8 mouse cellular contexts compared by ENCODE assay signal in the genomic region with DNA sequence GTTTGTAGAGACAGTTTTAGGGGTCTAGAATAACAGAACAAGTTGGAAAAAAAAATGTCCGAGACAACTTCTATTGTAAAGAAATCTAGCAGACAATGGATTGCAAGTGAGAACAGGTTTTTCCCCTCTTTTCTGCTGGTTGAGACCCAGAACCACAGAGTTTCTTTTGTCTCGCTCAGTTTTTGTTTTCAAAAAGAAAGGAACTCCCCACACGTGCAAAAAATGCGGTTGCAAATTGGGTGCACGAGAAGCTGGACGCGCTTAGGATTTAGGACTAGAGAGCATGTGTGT. TPM values are rescaled to one million over a fixed set of nuclear protein-coding genes. Genes with fewer than 3 reads are reported as not detected.
DNase-seq lines count a peak whose midpoint lies in the region; ATAC-seq and TF ChIP-seq lines count a peak whose summit lies in the region.

No protein-coding gene starts in this region.

- no peak; the same call in 1 of the 2 replicates for ATAC-seq in kidney, embryonic 16.5 days (ENCODE audit: low FRiP score, low TSS enrichment)
- ATAC-seq in hindbrain, embryonic 12.5 days (ENCODE audit: low FRiP score), result peak; percentile 12
- ATAC-seq in midbrain, embryonic 15.5 days (replicated peaks), result peak; percentile 16; the same call in 1 of the 2 replicates
- ATAC-seq in erythroid progenitor cell, adult 5-6 weeks (replicated peaks; ENCODE audit: low FRiP score, poor library complexity, severe bottlenecking), result no peak

- intact Hi-C loops in gastrocnemius, postnatal 36 days (cut with DNase I), result loop anchor here (5.0 kb wide), 1 partner anchor 144 kb away; the partner anchor contains the start of gene Agk

- TF ChIP-seq POLR2A in bone marrow macrophage, adult 2 months (IDR thresholded peaks at IDR 0.05; ENCODE audit: borderline replicate concordance, low read depth, low read length), result no peak

- H3K4me3 ChIP-seq in kidney, embryonic 16.5 days (ENCODE audit: low read length), result peak overlapping the region; percentile 68
- peak overlapping the region; percentile 75 for H3K4me3 ChIP-seq in bone marrow macrophage, adult 2 months (ENCODE audit: insufficient read depth, low read length)
- peak overlapping the region; percentile 80 for H3K4me3 ChIP-seq in hindbrain, embryonic 12.5 days
- H3K4me3 ChIP-seq in midbrain, embryonic 15.5 days, result peak overlapping the region; percentile 65

- WGBS in kidney, embryonic 16.5 days, result 1% methylated on average over 7 of the region's 7 CpGs
- 1% methylated on average over 7 of the region's 7 CpGs for WGBS in hindbrain, embryonic 12.5 days
- WGBS in midbrain, embryonic 15.5 days, result under 1% methylated on average over 7 of the region's 7 CpGs

- no peaks in the 10 kb centered on the region for H3K27me3 ChIP-seq in kidney, embryonic 16.5 days (ENCODE audit: insufficient read depth, low read length)
- H3K27me3 ChIP-seq in hindbrain, embryonic 12.5 days, result no peaks in the 10 kb centered on the region
- H3K27me3 ChIP-seq in midbrain, embryonic 15.5 days (replicated peaks), result no peaks in the 10 kb centered on the region

- no peak for DNase-seq in kidney, adult 11 months
- no peak for DNase-seq in ovary, adult 18-20 months (ENCODE audit: low spot score)
- DNase-seq in gastrocnemius, postnatal 36 days, result no peak

- H3K9me3 ChIP-seq in kidney, embryonic 16.5 days (ENCODE audit: low read length), result peaks cover 4% of the 10 kb centered on the region; the same call in 1 of the 2 replicates
- H3K9me3 ChIP-seq in hindbrain, embryonic 12.5 days (replicated peaks), result no peaks in the 10 kb centered on the region
- no peaks in the 10 kb centered on the region for H3K9me3 ChIP-seq in midbrain, embryonic 15.5 days

- peak overlapping the region; percentile 95 for H3K27ac ChIP-seq in kidney, embryonic 16.5 days (ENCODE audit: low read length)
- H3K27ac ChIP-seq in bone marrow macrophage, adult 2 months (ENCODE audit: insufficient read depth, low read depth, low read length), result peak overlapping the region; percentile 91
- peak overlapping the region; percentile 94 for H3K27ac ChIP-seq in hindbrain, embryonic 12.5 days
- peak overlapping the region; percentile 89 for H3K27ac ChIP-seq in midbrain, embryonic 15.5 days

- no peak for TF ChIP-seq CTCF in bone marrow macrophage, adult 2 months (IDR thresholded peaks at IDR 0.05; ENCODE audit: low read depth, low read length)

- H3K36me3 ChIP-seq in kidney, embryonic 16.5 days (ENCODE audit: insufficient read depth, low read length), result peaks cover 27% of the 10 kb centered on the region
- peaks cover 31% of the 10 kb centered on the region for H3K36me3 ChIP-seq in hindbrain, embryonic 12.5 days
- peaks cover 23% of the 10 kb centered on the region for H3K36me3 ChIP-seq in midbrain, embryonic 15.5 days (replicated peaks)

- H3K4me1 ChIP-seq in kidney, embryonic 16.5 days (ENCODE audit: insufficient read depth, low read length), result peaks cover 8% of the 10 kb centered on the region
- H3K4me1 ChIP-seq in bone marrow macrophage, adult 2 months (ENCODE audit: control insufficient read depth, insufficient read depth, low read length), result peaks cover 17% of the 10 kb centered on the region
- peaks cover 9% of the 10 kb centered on the region for H3K4me1 ChIP-seq in hindbrain, embryonic 12.5 days
- H3K4me1 ChIP-seq in midbrain, embryonic 15.5 days, result peaks cover 16% of the 10 kb centered on the region

- peak overlapping the region; percentile 83 for H3K4me2 ChIP-seq in kidney, embryonic 16.5 days (replicated peaks; ENCODE audit: low read depth, low read length)
- peak overlapping the region; percentile 69 for H3K4me2 ChIP-seq in hindbrain, embryonic 12.5 days (replicated peaks)
- peak overlapping the region; percentile 69 for H3K4me2 ChIP-seq in midbrain, embryonic 15.5 days

- peak overlapping the region; percentile 94 for H3K9ac ChIP-seq in kidney, embryonic 16.5 days (replicated peaks; ENCODE audit: low read length)
- H3K9ac ChIP-seq in hindbrain, embryonic 12.5 days, result peak overlapping the region; percentile 89
- H3K9ac ChIP-seq in midbrain, embryonic 15.5 days, result peak overlapping the region; percentile 71

RNA-seq across cellular contexts. Expression of gene Ssbp1, which starts 0.5 kb away (rescaled TPM):
- polyA plus RNA-seq in kidney, embryonic 16.5 days (2015; fragmentation: Nextera tagmentation; extraction: Ambion mirVana), result 161 and 169 TPM in 2 replicates
- 49.8 and 58.1 TPM in 2 replicates for polyA plus RNA-seq in bone marrow macrophage, adult 2 months (2012; ENCODE audit: insufficient read depth, insufficient read length, missing spikeins)
- 150 and 156 TPM in 2 replicates for polyA plus RNA-seq in hindbrain, embryonic 12.5 days (2016; fragmentation: Nextera tagmentation; extraction: Ambion mirVana)
- 103 and 104 TPM in 2 replicates for polyA plus RNA-seq in midbrain, embryonic 15.5 days (2015; fragmentation: Nextera tagmentation; extraction: Ambion mirVana)
- total RNA-seq in erythroid progenitor cell, adult 5-6 weeks (2015; ENCODE audit: low replicate concordance), result 22.0 and 46.1 TPM in 2 replicates
- 11.0 and 11.8 TPM in 2 replicates for total RNA-seq in erythroid progenitor cell, adult 5-6 weeks (2017; ENCODE audit: low replicate concordance)
- 10 to 100 TPM; 21.6 to 24.2 TPM for total RNA-seq in gastrocnemius, postnatal 36 days (2021)

RNA-seq across cellular contexts. Expression of gene Tas2r137, which starts 19.4 kb away (rescaled TPM):
- not detected in 2 replicates for polyA plus RNA-seq in kidney, embryonic 16.5 days (2015; fragmentation: Nextera tagmentation; extraction: Ambion mirVana)
- not detected in 2 replicates for polyA plus RNA-seq in bone marrow macrophage, adult 2 months (2012; ENCODE audit: insufficient read depth, insufficient read length, missing spikeins)
- polyA plus RNA-seq in hindbrain, embryonic 12.5 days (2016; fragmentation: Nextera tagmentation; extraction: Ambion mirVana), result not detected in 2 replicates
- polyA plus RNA-seq in midbrain, embryonic 15.5 days (2015; fragmentation: Nextera tagmentation; extraction: Ambion mirVana), result not detected in 2 replicates
- not detected in 2 replicates for total RNA-seq in erythroid progenitor cell, adult 5-6 weeks (2015; ENCODE audit: low replicate concordance)
- not detected in 2 replicates for total RNA-seq in erythroid progenitor cell, adult 5-6 weeks (2017; ENCODE audit: low replicate concordance)
- not detected for total RNA-seq in gastrocnemius, postnatal 36 days (2021)

RNA-seq across cellular contexts. Expression of gene Tas2r108, which starts 21.7 kb away (rescaled TPM):
- not detected in 2 replicates for polyA plus RNA-seq in kidney, embryonic 16.5 days (2015; fragmentation: Nextera tagmentation; extraction: Ambion mirVana)
- polyA plus RNA-seq in bone marrow macrophage, adult 2 months (2012; ENCODE audit: insufficient read depth, insufficient read length, missing spikeins), result not detected in 2 replicates
- not detected in 2 replicates for polyA plus RNA-seq in hindbrain, embryonic 12.5 days (2016; fragmentation: Nextera tagmentation; extraction: Ambion mirVana)
- polyA plus RNA-seq in midbrain, embryonic 15.5 days (2015; fragmentation: Nextera tagmentation; extraction: Ambion mirVana), result not detected in 2 replicates
- not detected in 2 replicates for total RNA-seq in erythroid progenitor cell, adult 5-6 weeks (2015; ENCODE audit: low replicate concordance)
- total RNA-seq in erythroid progenitor cell, adult 5-6 weeks (2017; ENCODE audit: low replicate concordance), result not detected in 2 replicates
- not detected for total RNA-seq in gastrocnemius, postnatal 36 days (2021)

RNA-seq across cellular contexts. Expression of gene Wee2, which starts 32.8 kb away (rescaled TPM):
- polyA plus RNA-seq in kidney, embryonic 16.5 days (2015; fragmentation: Nextera tagmentation; extraction: Ambion mirVana), result 0.12 TPM in 1 of 2 replicates, not detected in the other
- polyA plus RNA-seq in bone marrow macrophage, adult 2 months (2012; ENCODE audit: insufficient read depth, insufficient read length, missing spikeins), result not detected in 2 replicates
- polyA plus RNA-seq in hindbrain, embryonic 12.5 days (2016; fragmentation: Nextera tagmentation; extraction: Ambion mirVana), result 0.29 TPM in 1 of 2 replicates, not detected in the other
- 0.20 and 0.21 TPM in 2 replicates for polyA plus RNA-seq in midbrain, embryonic 15.5 days (2015; fragmentation: Nextera tagmentation; extraction: Ambion mirVana)
- total RNA-seq in erythroid progenitor cell, adult 5-6 weeks (2015; ENCODE audit: low replicate concordance), result not detected in 2 replicates
- not detected in 2 replicates for total RNA-seq in erythroid progenitor cell, adult 5-6 weeks (2017; ENCODE audit: low replicate concordance)
- not detected for total RNA-seq in gastrocnemius, postnatal 36 days (2021)

RNA-seq across cellular contexts. Expression of gene E330009J07Rik, which starts 35.7 kb away (rescaled TPM):
- 10.5 and 12.5 TPM in 2 replicates for polyA plus RNA-seq in kidney, embryonic 16.5 days (2015; fragmentation: Nextera tagmentation; extraction: Ambion mirVana)
- 3.2 and 3.8 TPM in 2 replicates for polyA plus RNA-seq in bone marrow macrophage, adult 2 months (2012; ENCODE audit: insufficient read depth, insufficient read length, missing spikeins)
- 18.7 and 19.9 TPM in 2 replicates for polyA plus RNA-seq in hindbrain, embryonic 12.5 days (2016; fragmentation: Nextera tagmentation; extraction: Ambion mirVana)
- 12.5 and 13.4 TPM in 2 replicates for polyA plus RNA-seq in midbrain, embryonic 15.5 days (2015; fragmentation: Nextera tagmentation; extraction: Ambion mirVana)
- 2.9 TPM in 1 of 2 replicates, not detected in the other for total RNA-seq in erythroid progenitor cell, adult 5-6 weeks (2015; ENCODE audit: low replicate concordance)
- total RNA-seq in erythroid progenitor cell, adult 5-6 weeks (2017; ENCODE audit: low replicate concordance), result 1.3 and 3.9 TPM in 2 replicates
- 1 to 10 TPM; 1.0 to 1.6 TPM for total RNA-seq in gastrocnemius, postnatal 36 days (2021)

Comparison
In these comparisons a context has a peak if more than half of its experiments do, and no peak if none do; other contexts are left out.
1. ATAC-seq: peak in hindbrain, embryonic 12.5 days (single experiment) and midbrain, embryonic 15.5 days (single experiment); none in kidney, embryonic 16.5 days (single experiment) and erythroid progenitor cell, adult 5-6 weeks (single experiment).
2. Peak in every context shown above with its lines, with median percentiles within 50 percentile points of each other: H3K27ac ChIP-seq, H3K4me2 ChIP-seq, H3K4me3 ChIP-seq and H3K9ac ChIP-seq.